Mouse (Mus musculus) ovary, adult 18-20 months (tissue): ENCODE results near the gene 4930572O03Rik.
"Not testable (repeated sequence)": the region's sequence is repeated elsewhere in the genome, so short reads cannot be mapped to it uniquely, and the experiment has no call there.

Experiments
- DNase-seq: peaks from one replicate; pipeline ENCODE4 v3.0.0; 2022; ENCODE audit warnings: low spot score, mixed read lengths

Gene 4930572O03Rik

DNA sequence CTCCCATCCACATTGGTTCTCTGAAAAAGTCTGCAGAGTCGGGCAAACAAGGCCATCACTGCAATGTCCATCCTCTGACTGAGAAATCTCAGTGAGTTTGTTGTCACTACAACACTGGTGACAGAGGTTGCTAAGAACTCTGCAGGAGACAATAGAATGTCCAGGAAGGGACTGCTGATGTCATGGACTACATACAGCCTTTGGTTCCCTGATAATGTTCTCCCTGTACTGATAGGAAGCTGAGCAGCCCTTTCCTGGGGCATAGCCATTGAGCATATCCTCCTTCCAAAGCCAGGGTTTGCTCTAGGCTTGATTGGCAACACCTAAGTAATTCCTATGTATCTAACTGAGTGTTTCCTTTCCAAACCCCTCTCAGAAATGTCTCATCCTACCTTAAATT, at the start of gene 4930572O03Rik:
Gene 4930572O03Rik, minus strand, starts transcription at position 101 of the 400 bp plus-strand sequence.
- not testable (repeated sequence) for DNase-seq

DNA sequence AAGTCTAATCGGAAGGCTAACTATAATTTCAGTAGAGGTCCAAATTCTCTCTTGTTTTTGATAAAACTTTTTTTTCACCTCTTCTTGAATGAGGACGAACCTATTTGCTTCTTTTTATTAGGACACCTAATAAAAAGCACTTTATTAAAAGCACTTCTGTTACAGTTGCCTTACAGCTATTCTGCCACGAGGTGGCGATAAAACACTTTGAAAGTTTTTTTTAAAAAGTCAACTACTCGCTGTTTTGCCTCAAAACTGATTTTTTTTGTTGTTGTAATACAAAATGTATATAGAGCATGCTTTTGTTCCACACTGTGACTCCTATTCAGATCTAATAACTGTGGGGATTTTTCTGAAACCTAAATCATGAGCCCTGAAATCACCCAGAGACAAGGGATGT, 46.0 kb upstream of the 4930572O03Rik start:
- not testable (repeated sequence) for DNase-seq

DNA sequence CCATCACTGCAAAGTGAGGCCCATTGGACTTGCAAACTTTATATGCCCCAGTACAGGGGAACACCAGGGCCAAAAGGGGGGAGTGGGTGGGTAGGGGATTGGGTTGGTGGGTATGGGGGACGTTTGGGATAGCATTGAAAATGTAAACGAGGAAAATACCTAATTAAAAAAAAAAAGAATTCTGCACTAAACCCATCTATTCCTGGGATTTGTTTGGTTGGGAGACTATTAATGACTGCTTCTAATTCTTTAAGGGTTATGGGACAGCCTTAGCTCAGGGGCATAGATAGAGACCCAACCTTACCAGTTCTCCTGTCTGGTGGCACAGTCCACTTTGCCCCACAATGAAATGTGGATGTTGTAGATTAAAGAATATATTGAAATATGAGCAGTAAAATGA, 40.9 kb upstream of the 4930572O03Rik start:
- not testable (repeated sequence) for DNase-seq

DNA sequence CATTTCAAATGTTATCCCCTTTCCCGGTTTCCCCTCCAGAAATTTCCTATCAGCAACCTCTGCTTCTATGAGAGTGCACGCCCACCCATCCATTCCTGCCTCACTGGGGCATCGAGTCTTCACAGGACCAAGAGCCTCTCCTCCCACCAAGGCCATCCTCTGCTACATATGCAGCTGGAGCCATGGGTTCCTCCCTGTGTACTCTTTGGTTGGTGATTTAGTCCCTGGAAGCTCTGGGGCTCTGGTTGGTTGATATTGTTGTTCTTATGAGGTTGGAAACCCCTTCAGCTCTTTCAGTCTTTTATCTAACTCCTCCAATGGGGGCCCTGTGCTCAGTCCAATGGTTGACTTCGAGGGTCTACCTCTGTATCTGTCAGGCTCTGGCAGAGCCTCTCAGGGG, 35.0 kb upstream of the 4930572O03Rik start:
- not testable (repeated sequence) for DNase-seq

DNA sequence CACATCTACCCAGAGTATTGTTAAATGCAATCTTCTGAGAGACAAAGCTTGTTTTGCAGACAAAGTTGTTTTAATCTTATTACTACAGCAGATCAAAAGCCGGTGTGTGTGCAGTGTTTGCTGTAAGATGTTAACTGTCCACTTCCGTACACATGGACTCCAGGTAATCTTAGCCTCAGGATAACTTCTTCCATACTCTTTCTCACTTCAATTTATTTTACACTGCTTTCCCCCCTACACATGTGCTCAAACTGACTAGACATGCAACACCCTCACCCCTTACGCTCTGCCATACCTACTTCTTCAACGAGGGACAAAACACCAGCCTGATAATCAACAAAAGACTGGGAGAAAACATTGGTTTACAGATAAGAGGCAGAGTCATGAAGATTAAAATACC, 34.0 kb upstream of the 4930572O03Rik start:
- DNase-seq = not testable (repeated sequence)

DNA sequence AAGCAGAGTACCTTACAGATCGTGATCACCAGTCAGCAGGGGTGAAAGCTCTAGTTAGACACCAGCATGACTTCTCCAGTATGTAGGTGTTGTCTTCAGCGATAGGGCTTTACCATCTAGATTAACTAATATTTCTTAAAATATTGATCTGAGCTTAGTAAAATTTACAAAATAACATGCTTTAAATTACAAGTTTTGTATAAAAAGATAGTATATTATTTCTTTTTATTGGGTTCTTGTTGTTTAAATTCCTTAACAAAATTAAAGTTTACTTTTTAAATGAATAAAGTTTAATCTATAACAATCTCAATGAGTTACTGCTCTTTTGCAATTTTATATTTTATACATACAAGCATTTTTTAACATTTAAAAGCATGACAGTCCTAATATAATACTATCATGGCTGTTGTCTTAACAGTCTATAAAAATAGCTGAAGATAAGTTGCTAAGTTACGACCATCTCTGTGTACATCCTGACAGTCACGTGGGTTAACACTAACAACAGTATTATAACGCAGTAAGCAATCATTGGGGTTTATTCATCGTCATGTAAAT, 32.9 kb upstream of the 4930572O03Rik start:
- not testable (repeated sequence) for DNase-seq

DNA sequence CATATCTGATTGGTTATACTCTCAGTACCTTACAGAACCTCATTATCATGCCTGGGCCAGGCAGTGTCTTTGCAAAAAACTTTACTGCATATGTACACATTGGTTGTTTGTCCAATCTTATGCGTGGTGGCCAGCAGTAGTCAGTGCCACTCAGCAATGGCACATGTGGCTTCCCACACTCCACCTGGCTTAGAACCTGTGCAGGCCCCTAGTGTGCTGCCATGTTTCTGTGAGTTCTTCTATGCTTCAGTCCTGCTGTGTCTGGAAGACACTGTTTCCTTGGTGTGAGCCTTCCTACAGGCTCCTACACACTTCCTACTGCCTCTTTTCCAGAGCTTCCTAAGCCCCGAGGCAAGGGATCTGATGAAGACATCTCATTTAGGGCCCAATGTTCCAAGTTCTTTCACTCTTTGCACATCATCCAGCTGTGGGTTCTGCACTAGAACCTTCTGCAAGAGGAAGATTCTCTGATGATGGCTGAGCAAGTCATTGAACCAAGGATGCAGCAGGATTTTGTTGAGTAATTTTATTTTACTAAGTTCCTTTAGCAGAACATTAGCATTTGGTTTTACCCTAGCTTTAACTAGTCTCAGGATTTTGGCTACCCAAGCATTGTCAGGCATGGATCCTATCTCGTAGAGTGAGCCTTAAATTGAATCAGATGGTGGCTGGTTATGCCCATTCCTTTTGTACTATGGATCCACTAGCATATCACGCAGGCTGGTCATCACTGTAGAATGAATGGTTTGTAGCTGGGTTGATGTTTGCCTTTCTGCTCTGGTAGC, 32.2 kb upstream of the 4930572O03Rik start:
- not testable (repeated sequence) for DNase-seq

DNA sequence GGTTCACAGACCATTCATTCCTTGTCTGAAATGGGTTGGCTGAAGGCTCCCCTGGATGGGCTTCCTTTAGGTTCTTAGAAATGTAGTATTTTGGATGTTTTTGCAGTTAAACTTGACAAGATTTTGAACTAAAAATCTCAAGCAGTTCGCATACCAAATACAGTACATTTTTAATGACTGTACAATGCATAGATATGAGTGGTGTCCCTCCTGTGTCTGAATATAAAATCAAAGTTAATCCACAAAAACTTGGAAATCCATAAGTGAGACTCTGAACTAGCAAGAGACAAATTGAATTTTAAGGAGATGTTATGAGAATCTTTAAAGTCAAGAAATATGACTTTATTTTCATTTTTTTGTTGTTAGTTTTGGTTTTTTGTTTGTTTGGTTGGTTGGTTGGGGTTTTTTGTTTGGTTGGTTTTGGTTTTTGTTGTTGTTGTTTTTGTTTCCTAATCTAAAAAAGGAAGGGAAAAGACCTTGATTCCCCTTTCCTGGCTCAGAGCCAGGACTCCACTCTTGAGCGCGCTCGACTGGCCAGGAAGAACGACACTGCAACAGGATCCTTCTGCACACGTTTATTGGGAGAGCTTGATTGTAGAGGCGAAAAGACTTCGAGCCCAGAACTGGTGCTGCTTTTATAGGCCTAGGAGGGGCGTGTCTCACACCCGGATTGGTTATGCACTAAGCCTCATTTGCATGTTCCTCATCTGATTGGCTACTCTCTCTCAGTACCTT, 24.6 kb upstream of the 4930572O03Rik start:
- DNase-seq = not testable (repeated sequence)

DNA sequence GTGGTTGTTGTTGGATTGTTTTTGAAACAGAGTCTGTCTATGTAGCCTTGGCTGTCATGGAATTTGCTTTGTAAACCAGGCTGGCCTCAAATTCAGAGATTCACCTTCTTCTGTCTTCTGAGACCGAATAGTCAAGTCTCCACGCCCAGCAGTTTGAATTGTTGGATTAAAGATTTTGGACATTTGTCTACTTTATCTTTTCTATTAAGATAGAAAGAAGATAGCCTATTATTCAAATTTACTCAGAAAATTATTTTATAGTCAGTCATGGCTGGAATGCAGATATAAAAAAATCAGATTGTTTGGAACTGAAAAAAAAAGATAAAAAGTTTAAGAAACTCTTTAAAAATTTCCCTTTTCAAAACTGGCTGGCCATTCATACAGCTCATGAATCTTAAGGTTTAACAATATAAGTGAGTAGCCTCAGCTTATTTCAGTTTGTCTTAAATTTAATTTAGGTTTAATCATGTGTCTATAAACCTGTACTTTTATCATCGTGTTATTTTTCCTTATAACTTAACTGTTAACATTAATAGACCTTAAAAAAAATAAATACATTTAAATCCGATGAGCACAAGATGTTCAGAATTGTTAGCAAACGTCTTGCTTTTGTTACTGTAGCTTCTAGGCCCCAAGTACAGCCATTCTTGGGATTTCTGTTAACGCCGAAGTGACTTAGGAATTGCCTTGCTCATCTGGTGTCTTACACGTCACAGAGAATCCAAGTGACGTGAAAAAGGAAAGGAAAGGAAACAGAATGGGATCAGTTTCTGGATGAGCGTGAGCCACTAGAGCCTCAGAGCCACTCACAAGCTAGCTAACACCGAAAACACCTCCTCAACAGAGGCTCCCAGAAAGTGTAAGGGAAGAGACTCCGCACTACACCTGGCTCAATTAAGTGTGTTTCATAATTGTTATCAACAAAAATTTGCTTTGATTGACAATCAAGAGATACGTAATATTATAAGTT, 23.4 kb upstream of the 4930572O03Rik start:
- DNase-seq = not testable (repeated sequence)

DNA sequence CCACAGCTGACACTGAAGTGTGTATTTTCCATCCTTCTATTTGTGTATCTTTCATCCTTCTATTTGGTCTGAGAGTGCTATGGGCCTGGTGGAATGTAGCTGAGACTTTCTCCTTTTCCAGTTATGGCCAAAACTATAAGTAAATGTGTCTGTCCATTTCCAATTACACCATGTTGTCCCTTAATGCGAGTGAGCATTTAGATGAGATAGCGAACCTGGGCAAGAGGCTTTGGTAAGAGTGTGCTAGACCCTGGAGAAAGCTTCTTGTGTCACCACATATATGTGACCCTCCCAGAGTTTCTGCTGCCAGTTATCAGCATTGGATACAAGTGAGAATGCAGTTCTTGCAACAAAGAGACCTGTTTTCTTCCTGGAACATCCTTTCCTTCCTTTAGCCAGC, 22.0 kb upstream of the 4930572O03Rik start:
- not testable (repeated sequence) for DNase-seq

DNA sequence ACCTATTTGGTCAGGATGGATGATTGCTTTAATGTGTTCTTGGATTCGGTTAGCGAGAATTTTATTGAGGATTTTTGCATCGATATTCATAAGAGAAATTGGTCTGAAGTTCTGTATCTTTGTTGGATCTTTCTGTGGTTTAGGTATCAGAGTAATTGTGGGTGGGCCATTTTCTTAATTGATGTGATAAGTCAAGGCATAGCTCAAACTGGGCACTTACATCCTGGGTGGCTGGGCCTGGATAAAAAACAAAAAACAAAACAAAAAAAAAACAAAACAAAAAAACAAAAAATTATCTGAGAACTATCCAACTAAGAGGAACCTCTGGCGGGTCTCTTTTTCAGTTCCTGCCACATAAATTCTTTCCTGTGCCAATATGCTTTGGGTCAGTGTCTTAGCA, 20.9 kb upstream of the 4930572O03Rik start:
- DNase-seq = not testable (repeated sequence)

DNA sequence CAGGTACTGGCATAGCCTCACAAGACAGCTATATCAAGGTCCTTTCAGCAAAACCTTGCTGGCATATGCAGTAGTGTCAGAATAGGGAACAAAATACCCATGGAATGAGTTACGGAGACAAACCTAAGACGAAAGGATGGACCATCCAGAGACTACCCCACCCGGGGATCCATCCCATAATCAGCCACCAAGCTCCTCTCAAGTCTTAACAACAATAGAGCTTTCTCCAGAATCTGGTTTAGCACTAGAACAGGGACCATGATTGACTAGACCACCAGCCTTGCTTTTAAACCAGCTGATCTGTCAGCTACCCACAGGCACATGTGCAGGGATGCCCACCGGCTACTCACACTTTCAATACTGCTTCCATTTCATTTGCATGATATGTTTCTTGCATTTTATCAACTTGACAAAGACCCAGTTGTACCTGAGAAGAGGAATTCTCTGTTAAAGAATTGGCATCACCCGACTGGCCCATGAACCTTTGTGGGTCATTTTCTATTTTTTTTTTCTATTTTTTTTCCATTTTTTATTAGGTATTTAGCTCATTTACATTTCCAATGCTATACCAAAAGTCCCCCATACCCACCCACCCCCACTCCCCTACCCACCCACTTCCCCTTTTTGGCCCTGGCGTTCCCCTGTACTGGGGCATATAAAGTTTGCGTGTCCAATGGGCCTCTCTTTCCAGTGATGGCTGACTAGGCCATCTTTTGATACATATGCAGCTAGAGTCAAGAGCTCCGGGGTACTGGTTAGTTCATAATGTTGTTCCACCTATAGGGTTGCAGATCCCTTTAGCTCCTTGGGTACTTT, 17.8 kb upstream of the 4930572O03Rik start:
- DNase-seq = not testable (repeated sequence)

DNA sequence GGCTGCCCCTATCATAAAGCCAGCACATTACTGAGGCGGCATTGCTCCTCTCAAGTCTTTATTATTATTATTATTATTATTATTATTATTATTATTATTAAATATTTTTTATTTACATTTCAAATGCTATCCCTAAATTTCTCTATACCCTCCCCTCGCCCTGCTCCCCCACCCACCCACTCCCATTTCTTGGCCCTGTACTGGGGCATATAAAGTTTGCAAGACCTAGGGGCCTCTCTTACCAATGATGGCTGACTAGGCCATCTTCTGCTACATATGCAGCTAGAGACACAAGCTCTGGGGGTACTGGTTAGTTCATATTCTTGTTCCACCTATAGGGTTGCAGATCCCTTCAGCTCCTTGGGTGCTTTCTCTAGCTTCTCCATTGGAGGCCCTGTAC, 17.1 kb upstream of the 4930572O03Rik start:
- not testable (repeated sequence) for DNase-seq

DNA sequence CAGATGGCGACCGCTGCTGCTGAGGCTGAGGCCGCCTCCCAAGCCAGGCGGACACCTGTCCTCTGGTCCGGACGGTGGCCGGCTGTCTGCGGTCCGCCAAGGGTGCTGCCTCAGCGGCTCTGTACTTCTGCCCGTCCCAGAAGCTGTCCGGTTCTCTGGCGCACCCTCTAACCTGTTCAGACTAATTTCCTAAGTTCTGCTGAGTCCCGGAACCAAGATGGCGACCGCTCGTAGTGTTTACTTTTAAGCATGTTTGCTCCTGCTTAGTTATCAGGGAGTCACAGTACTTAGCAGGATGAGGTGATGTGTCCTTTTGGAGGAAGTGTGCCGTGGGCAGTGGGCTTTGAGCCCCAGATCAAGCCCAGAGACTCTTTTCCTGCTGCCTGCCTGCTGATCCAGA, 13.9 kb upstream of the 4930572O03Rik start:
- not testable (repeated sequence) for DNase-seq

DNA sequence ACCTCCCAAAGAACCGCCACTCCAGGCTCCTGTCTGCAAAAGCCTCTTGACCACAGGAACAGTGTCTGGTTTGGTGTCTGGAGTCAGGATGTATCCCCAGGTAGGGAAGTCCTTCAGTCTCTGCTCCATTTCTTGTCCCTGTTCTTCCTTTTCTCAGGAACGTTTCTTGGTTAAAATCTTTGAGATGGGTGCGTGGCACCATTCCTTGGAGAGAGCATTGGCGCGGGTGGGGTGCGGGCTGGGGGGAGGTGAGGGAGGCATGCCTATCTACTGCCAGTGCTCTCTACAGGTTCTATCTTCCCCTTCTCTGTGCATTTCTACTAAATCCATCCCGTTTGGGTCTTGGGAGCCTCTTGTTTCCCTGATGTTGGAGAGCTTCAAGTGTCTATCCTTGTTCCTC, 7.0 kb upstream of the 4930572O03Rik start:
- not testable (repeated sequence) for DNase-seq

DNA sequence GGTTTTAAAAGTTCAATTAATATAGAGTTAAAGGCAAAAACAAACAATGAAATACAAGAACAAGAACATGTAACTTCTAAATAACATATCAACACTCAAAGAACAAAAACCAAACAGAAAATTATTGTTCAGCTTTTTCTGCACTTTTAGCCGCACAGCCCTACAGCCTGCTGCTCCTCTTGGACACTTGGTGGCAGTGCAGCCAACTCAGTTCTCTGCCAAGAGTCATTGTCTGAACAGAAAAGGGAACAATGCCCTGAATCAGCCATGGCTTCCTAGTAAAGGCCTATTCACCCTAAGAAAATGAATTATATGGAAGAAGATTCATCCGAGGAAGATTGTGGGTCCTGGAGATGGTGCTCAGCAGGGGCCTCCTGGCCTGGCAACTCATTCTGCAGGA, 4.5 kb downstream of the 4930572O03Rik start:
- DNase-seq = not testable (repeated sequence)

DNA sequence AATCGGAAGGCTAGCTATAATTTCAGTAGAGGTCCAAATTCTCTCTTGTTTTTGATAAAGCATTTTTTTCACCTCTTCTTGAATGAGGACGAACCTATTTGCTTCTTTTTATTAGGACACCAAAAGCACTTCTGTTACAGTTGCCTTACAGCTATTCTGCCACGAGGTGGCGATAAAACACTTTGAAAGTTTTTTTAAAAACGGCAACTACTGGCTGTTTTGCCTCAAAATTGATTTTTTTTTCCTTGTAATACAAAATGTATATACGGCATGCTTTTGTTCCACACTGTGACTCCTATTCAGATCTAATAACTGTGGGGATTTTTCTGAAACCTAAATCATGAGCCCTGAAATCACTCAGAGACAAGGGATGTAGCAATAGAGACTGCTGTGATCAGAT, 11.2 kb downstream of the 4930572O03Rik start:
- not testable (repeated sequence) for DNase-seq

DNA sequence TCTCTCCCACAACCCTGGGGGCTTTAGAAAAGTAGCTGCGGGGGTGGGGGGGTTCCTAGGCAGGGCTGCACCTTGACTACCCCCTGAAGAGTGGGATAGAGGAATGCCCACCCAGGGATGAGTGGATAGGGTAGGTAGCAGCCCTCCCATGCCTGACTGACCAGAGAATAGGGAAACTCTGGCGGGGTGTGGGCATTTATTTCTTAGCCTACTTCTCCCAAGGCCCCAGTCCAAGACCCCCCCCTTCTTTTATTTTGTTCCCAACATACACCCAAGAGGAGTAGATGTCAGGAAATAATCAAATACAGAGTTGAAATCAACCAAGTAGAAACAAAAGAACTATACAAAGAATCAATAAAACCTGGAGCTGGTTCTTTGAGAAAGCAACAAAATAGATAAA, 19.2 kb downstream of the 4930572O03Rik start:
- DNase-seq = not testable (repeated sequence)

DNA sequence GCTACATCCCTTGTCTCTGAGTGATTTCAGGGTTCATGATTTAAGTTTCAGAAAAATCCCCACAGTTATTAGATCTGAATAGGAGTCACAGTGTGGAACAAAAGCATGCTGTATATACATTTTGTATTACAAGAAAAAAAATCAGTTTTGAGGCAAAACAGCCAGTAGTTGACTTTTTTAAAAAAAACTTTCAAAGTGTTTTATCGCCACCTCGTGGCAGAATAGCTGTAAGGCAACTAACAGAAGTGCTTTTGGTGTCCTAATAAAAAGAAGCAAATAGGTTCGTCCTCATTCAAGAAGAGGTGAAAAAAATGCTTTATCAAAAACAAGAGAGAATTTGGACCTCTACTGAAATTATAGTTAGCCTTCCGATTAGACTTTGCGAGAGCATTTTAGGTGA, 26.8 kb downstream of the 4930572O03Rik start:
- not testable (repeated sequence) for DNase-seq

DNA sequence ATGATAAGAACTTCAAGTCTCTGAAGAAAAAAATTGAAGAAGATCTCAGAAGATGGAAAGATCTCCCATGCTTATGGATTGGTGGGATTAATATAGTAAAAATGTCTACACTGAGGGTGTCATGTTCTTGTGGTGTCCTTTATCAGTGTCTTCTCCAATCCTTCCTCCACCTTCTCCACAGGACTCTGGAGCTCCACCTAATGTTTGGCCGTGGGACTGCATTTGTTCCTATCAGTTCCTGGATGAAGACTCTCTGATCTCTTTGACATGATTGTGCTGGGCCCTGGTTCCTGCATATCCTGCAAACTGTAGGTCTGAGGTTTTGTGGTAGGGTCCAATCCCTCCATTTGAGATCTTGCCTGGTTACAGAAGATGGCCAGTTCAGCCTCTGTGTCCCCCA, 28.7 kb downstream of the 4930572O03Rik start:
- not testable (repeated sequence) for DNase-seq

DNA sequence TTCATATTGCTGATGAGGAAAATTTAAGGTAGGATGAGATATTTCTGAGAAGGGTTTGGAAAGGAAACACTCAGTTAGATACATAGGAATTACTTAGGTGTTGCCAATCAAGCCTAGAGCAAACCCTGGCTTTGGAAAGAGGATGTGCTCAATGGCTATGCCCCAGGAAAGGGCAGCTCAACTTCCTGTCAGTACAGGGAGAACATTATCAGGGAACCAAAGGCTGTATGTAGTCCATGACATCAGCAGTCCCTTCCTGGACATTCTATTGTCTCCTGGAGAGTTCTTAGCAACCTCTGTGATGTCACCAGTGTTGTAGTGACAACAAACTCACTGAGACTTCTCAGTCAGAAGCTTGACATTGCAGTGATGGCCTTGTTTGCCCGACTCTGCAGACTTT, 38.1 kb downstream of the 4930572O03Rik start, which contains the start of gene Speer4d:
Gene Speer4d, plus strand, starts transcription at position 301 of the 400 bp plus-strand sequence.
- DNase-seq = not testable (repeated sequence)
